Mouse (Mus musculus): ENCODE measurements around the gene Lnpk. TPM values are rescaled to one million over a fixed set of nuclear protein-coding genes. Genes with fewer than 3 reads are reported as not detected.

The Lnpk gene
- polyA plus RNA-seq, 1 experiment from 2014 or later, result 11.7 TPM

GRCm38 (mm10) chr2:74482086-74482485, 97.1 kb downstream of the Lnpk start:
- no peak overlapping the region for H3K27ac ChIP-seq (ENCODE audit: low read depth, low read length)
- H3K36me3 ChIP-seq (ENCODE audit: control insufficient read depth, insufficient read depth), result no peaks in the 10 kb centered on the region
- H3K4me1 ChIP-seq (replicated peaks; ENCODE audit: control insufficient read depth, insufficient read depth, low read length), result no peaks in the 10 kb centered on the region
- TF ChIP-seq CTCF (IDR thresholded peaks at IDR 0.05; ENCODE audit: low read depth), result no peak
- 82% methylated on average over 10 of the region's 10 CpGs for WGBS
- no peak for ATAC-seq
- H3K4me2 ChIP-seq (replicated peaks; ENCODE audit: low read depth), result no peak overlapping the region
- H3K9me3 ChIP-seq (ENCODE audit: control insufficient read depth), result no peaks in the 10 kb centered on the region
- no peak overlapping the region for H3K4me3 ChIP-seq (ENCODE audit: low read depth, low read length)
- H3K27me3 ChIP-seq (replicated peaks; ENCODE audit: control insufficient read depth, insufficient read depth, low read length), result no peaks in the 10 kb centered on the region
- no peak overlapping the region for H3K9ac ChIP-seq (ENCODE audit: low read depth, low read length)

Other genes starting within 250 kb of the Lnpk start
- not detected in 2 replicates for gene Evx2, start 80.1 kb upstream of the Lnpk start, polyA plus RNA-seq (2015; fragmentation: Nextera tagmentation; extraction: Ambion mirVana)
- not detected in 2 replicates for gene Hoxd13, start 88.9 kb upstream of the Lnpk start, polyA plus RNA-seq (2015; fragmentation: Nextera tagmentation; extraction: Ambion mirVana)
- gene Hoxd12, start 95.6 kb upstream of the Lnpk start, polyA plus RNA-seq (2015; fragmentation: Nextera tagmentation; extraction: Ambion mirVana), result 0.12 TPM in 1 of 2 replicates, not detected in the other
- gene Hoxd11, start 100.1 kb upstream of the Lnpk start, polyA plus RNA-seq (2015; fragmentation: Nextera tagmentation; extraction: Ambion mirVana), result 0.64 TPM in 1 of 2 replicates, not detected in the other
- gene Hoxd10, start 112.5 kb upstream of the Lnpk start, polyA plus RNA-seq (2015; fragmentation: Nextera tagmentation; extraction: Ambion mirVana), result 0.10 and 1.6 TPM in 2 replicates
- gene Hoxd9, start 118.3 kb upstream of the Lnpk start, polyA plus RNA-seq (2015; fragmentation: Nextera tagmentation; extraction: Ambion mirVana), result 0.64 and 1.6 TPM in 2 replicates
- 2.2 and 2.7 TPM in 2 replicates for gene Hoxd8, start 125.2 kb upstream of the Lnpk start, polyA plus RNA-seq (2015; fragmentation: Nextera tagmentation; extraction: Ambion mirVana)
- gene Hoxd3, start 132.5 kb upstream of the Lnpk start, polyA plus RNA-seq (2015; fragmentation: Nextera tagmentation; extraction: Ambion mirVana), result 3.2 and 3.3 TPM in 2 replicates
- 0.20 and 0.51 TPM in 2 replicates for gene Hoxd4, start 132.5 kb upstream of the Lnpk start, polyA plus RNA-seq (2015; fragmentation: Nextera tagmentation; extraction: Ambion mirVana)
- 0.17 TPM in 1 of 2 replicates, not detected in the other for gene Gm28230, start 147.3 kb upstream of the Lnpk start, polyA plus RNA-seq (2015; fragmentation: Nextera tagmentation; extraction: Ambion mirVana)
- gene Hoxd1, start 183.5 kb upstream of the Lnpk start, polyA plus RNA-seq (2015; fragmentation: Nextera tagmentation; extraction: Ambion mirVana), result not detected in 2 replicates
- 87.1 and 96.3 TPM in 2 replicates for gene Mtx2, start 246.4 kb upstream of the Lnpk start, polyA plus RNA-seq (2015; fragmentation: Nextera tagmentation; extraction: Ambion mirVana)